Mouse (Mus musculus) adrenal gland, adult 18-20 months (tissue): ENCODE measurements around the gene Tmco4. TPM values are rescaled to one million over a fixed set of nuclear protein-coding genes. Genes with fewer than 3 reads are reported as not detected.
A peak's percentile ranks its signal among the peaks of the same experiment; 100 is the strongest.

Experiments
- DNase-seq, 2 experiments: peaks; one replicate each; pipeline ENCODE4 v3.0.0; 2021 to 2022; ENCODE audit warnings: low spot score in 2 of 2
- total RNA-seq, 2 experiments: library from RNA; stranded (reverse); gene quantifications; 1 replicate in 1 of 2; 2 replicates in 1 of 2; pipeline ENCODE4 v1.2.3; 2021

Tmco4 gene
- total RNA-seq, 2 experiments from 2014 or later = 15.1 to 19.0 TPM

DNA sequence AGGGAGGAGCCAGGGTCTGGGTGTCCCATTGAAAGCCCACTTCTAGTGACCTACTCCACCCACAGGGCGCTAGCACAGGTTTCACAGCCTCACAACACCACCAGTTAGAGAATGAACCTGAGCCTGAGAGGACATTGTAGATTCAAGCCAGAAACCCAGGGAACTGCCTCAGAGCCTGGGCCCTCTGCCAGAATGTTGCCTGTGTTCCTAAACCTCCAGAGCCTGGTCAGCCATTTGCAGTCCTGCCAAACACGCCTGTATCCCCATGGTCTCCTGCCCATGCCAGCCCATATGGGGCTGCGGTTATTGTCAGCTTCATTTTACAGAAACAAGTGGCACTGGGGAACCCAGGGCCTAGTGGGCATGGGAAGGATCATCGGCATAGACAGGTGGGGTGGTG is 82.6 kb downstream of the Tmco4 start:
- DNase-seq = peak in 1 of 2 experiments; percentile 38

DNA sequence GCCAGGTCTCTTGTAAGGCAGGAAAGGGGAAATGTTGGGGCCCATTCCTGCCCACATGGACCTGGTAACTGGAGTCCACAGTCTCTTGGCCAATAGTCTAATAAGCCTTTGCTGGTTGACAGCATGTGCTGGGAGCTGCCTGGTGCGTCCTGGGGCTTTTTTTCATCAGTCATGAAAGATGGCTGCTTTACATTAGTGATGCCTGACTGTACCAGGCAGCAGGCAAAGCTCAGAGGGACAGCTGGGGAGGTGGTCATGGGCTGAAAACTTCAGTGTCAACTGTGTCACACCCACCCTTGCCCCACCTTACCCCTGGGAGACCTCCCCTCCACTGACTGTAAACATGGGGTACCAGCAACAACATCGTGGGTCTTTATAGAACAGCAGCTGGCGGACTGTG is 83.1 kb downstream of the Tmco4 start:
- DNase-seq = no peak

DNA sequence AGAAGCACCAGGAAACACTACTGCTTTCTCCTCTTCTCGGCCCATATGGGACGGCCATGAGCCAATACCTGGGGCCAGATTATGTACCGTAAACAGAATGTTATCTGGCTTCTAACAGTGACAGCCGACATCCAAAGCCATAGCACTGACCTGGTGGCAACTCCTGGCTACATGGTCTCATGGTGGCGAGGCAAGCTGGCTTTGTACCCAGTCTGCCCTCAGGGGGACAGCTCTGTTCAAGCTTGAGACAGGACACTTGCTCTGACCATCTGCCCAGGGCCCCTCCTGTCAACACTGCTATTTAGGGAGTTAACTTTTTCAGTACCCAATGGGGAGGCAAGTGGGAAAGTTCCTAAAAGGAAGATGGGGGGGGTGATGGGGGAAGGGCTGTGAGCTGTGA is 84.6 kb downstream of the Tmco4 start:
- no peak for DNase-seq

GRCm38 (mm10) chr4:139058029-139058428 is 85.3 kb downstream of the Tmco4 start:
- DNase-seq = no peak

DNA sequence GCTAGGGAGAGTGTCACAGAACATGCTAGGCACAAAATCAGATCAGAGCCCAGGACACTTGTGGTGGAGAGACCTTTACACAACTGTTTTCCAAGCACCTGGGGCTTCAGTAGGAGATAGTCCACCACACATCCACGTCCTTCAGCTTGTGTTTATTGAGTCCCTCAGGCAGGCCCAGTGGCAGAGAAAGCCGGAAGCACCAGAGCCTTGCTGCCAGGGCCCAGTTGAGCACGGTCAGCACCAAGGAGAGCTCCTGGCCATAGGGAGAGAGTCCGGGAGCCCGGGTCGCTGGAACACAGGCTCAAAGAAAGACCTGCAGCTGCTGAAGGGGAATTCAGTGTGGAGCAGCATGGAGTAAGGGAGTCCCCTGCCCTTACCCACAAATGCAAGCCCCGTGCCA is 86.9 kb downstream of the Tmco4 start:
- peak in 1 of 2 experiments; percentile 44 for DNase-seq

GRCm38 (mm10) chr4:139064831-139065230 is 92.1 kb downstream of the Tmco4 start:
- no peak for DNase-seq

DNA sequence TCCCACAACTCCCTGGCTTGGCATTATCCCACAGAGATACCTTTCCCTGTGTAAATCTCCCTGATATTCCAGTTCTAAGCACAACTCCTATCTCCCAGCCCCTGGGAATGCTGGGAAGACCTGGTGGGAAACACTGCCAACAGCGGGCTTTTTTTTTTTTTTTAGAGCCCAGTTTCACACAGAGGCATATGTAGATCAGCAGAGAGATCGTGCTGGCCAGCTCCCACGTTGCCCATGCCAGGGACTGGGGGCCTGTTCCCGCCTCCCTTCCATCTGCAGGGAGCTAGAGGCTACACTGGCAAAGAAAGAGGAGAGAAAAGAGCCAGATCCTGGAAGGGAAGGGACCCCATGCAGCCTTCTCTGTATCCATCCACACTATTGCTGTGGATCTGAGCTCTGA is 95.6 kb downstream of the Tmco4 start:
- DNase-seq = no peak

- DNase-seq = no peak
Measured at GRCm38 (mm10) chr4:139074060-139074459, 101.4 kb downstream of the Tmco4 start.

DNA sequence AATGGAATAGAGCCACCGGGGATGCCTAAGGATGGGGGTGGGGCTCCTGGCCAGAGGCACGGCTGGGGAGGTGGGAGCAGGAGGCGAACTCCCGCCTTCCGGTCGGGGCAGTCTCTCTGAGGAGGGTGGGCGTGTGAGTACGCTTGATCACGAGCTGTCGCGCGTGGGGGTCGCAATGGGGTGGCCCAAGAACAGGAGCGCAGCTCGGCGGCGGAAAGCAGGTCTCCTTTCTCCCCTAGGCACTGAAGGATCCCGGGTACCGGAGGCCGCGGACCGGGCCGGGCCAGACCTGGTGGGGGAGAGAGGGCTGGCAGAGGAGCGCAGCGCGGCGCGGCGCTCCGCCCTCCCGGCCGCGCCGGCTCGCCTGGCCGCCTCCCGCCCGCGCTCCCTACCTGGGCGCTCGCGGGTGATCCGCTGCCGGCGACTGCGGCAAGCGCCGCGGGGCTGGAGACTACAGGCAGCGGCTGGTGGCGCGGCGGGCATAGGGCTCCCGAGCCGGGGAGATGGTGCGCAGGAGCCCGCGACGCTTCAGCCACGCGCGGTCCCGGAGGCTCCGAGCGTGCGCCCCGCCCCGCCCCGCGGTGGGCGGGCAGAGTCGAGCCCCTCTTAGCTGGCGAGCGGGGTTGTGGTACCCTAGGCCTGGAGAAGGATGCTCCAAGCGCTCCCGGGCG is 102.5 kb downstream of the Tmco4 start, which contains the start of gene Htr6:
TSS of gene Htr6 (minus strand) at position 530 of the 671 bp plus-strand sequence.
- no peak for DNase-seq

DNA sequence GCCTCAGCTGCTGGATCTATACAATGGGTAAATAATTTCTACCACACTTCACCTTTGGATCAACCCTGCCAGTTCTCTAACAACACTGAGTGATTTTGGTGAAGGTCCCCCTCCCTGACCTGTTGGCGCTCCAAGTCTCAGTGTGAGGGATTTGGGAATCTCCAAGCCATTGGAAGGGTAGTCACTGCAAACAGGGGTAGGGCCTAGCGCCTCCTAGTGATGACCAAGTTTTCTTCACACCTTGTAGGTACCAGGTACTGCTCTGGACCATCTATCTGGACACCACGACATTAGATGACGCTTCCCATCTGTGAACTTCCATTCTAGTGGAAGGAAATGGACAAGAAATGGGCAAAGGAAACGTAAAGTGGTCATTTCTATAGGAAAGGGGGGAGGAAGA is 103.2 kb downstream of the Tmco4 start:
- DNase-seq = no peak

DNA sequence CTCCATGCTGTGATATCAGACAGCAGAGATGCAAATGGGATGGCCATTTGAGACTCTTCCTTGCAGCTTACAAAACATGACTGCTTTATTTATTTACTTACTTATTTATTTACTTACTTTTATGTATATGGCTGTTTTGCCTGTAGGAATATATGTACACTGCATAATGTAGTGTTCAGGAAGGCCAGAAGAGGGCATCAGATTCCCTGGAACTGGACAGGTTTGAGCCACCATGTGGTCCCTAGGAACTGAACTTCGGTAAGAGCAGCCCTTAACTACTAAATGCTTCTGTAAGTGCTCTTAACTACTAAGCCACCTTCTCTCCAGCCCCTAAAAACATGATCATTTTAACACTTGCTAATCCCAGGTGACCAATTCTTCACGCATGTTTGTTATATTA is 105.6 kb downstream of the Tmco4 start:
- no peak for DNase-seq

DNA sequence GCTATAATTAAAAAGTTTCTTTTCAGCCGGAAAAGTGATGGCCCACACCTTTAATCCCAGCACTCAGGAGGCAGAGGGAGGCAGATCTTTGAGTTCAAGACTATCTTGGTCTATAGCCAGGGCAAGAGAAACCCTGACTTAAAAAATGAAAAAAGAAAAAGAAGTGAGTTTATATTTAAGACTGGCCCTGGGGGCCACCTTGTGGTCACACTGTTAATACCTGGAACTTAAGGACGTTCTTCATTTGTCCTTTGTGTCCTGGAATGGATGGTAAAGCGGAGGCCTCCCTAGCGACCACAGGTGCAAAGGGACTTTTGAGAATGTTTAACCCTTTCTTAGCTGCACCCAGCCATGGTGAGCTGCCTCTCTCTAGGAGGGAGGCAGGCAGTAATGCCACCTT is 106.0 kb downstream of the Tmco4 start:
- DNase-seq = no peak

DNA sequence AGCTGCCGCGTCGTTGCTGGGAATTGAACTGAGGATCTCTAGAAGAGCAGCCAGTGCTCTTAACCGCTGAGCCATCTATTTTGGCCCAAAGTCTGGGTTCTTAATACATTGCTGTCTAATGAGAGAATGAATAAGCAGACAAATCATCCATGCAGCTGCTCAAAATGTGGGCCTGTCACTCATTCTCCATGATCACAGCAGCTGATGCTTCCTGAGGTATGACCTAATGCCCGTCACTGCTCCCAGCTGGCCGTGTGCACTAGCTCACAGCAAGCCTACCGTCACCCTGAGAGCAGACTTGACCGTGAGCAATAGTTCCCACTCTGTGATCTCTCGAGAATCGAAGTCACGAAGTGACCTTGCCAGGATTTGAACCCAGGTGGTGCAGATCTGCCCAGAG is 106.8 kb downstream of the Tmco4 start:
- no peak for DNase-seq

DNA sequence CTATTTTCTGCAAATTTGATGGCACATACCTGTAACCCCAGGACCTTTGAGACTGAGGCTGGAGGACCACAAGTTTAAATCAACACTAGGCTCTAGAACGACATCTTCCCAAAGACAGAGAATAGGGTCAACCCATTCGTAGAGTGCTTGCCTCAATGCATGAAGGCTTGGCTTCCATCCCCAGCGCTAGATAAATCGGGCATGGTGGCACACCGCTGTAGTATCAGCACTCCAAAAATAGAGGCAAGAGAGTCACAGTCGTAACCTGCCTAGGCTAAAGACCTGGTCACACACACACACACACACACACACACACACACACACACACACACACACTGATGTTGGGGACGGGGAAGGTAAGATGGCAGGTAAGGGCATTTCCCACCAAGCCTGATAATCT is 107.6 kb downstream of the Tmco4 start:
- DNase-seq = no peak

- no peak for DNase-seq
Measured at GRCm38 (mm10) chr4:139081270-139081931, 108.7 kb downstream of the Tmco4 start.

DNA sequence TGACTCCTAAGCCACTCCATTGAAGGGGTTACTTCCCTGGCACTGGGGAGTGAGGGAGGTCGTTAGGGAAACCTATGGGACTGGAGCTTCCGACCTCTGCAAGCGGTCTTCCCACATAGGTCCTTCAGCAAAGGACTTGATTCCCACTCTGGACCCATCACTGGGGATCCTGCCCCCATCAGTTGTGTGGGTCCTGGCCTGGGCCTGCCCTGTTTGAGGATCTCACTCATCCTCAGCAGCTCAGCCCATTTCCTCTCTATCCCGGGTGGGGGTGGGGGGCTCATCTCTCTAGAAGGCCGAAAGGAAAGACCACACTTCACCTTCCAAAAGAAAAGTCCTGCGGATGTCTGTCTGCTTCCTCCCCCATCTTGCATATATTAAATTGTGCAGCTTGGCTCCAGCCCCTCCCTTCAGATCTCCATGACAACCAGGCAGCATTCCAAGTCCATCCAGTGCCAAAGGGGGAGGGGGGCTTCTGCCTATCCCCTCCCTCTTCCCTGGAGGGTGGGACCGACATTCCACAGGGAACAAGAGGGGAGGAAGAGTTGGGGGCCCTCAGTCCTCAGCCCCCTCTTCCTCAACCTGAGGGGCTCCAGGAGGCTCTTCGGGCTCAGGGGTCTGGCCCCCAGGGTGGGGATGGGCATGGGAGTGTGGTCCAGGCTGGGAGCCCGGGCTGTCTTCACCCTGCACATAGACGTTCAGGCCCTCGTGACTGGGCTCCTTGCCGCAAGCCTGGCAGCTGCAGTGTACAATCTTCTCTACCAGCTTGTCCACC is 110.3 kb downstream of the Tmco4 start:
- DNase-seq = no peak

GRCm38 (mm10) chr4:139085337-139085736 is 112.6 kb downstream of the Tmco4 start:
- DNase-seq = no peak

- DNase-seq = peak; percentile 85 to 90
Measured at GRCm38 (mm10) chr4:139086037-139086436, 113.3 kb downstream of the Tmco4 start.

- no peak for DNase-seq
Measured at GRCm38 (mm10) chr4:139086984-139087383, 114.3 kb downstream of the Tmco4 start.

- DNase-seq = no peak
Measured at GRCm38 (mm10) chr4:139088982-139089671, 116.4 kb downstream of the Tmco4 start.

DNA sequence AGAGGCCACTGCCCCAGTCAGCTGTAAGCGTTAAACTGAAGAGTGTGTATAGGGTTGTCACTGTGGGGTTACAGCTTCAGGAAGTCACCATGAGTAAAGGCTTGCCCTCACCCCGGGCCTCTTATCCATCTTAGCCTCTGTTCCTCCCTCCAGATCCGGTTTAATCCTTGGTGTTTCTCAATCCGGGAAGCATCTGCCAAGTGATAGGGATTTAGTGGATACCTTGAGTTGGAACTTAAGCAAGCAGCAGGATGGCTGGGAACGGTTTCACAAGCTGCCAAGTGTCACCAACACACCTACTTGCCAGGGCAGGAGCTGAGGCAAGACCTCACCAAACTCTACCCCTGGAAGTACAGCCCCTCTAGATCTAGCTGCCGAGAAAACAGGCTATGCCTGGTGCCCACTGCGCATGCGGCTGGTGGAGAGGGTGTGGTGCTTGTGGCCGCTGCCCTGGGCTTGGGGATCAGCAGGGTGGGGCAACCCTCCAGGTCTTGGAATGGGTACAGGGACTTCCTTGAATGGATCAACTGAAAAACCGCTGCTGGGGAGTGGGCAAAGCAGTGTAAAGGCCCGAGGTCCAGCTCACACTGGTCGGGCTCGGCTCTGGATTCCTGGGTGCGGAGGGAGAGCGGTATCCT is 117.7 kb downstream of the Tmco4 start:
- no peak for DNase-seq
